Mouse (Mus musculus) urinary bladder, postnatal 0 days (tissue): ENCODE results near the gene Gcgr. TPM values are rescaled to one million over a fixed set of nuclear protein-coding genes. Genes with fewer than 3 reads are reported as not detected.

Source experiments
- polyA plus RNA-seq: library from polyadenylated mRNA; unstranded; fragments of >200 nt; fragmentation: Nextera tagmentation; extraction: Ambion mirVana; gene quantifications from 2 replicates; pipeline ENCODE4 v1.2.1, GENCODE M21; 2015

Gcgr gene
- 0.93 and 0.97 TPM in 2 replicates for polyA plus RNA-seq

GRCm38 (mm10) chr11:120530085-120530964 is at the start of gene Gcgr:
Gene Gcgr (plus strand): TSS chr11:120530699.

GRCm38 (mm10) chr11:120484265-120484981 is 46.1 kb upstream of the Gcgr start, which contains the start of gene Mrpl12:
Gene Mrpl12 (plus strand): TSS chr11:120484613.

GRCm38 (mm10) chr11:120491317-120492023 is 39.0 kb upstream of the Gcgr start, which contains the start of gene Slc25a10:
Gene Slc25a10 (plus strand): TSS chr11:120491840.

GRCm38 (mm10) chr11:120549168-120549945 is 18.9 kb downstream of the Gcgr start, which contains the start of gene Mcrip1:
Gene Mcrip1 (minus strand): TSS chr11:120549727.

GRCm38 (mm10) chr11:120550810-120551440 is 20.4 kb downstream of the Gcgr start, which contains the start of gene Ppp1r27:
Gene Ppp1r27 (minus strand): TSS chr11:120551132.

GRCm38 (mm10) chr11:120572752-120573584 is 42.5 kb downstream of the Gcgr start, which contains the start of gene P4hb:
Gene P4hb (minus strand): TSS chr11:120573253.

GRCm38 (mm10) chr11:120581490-120582267 is 51.2 kb downstream of the Gcgr start, which contains the start of gene Arhgdia:
Gene Arhgdia (minus strand): TSS chr11:120581624.

Other genes with a start within 250 kb of the Gcgr start
- 2,099 and 2,365 TPM in 2 replicates for gene Actg1, start 182.2 kb upstream of the Gcgr start, polyA plus RNA-seq
- 0.40 and 0.50 TPM in 2 replicates for gene Fscn2, start 169.2 kb upstream of the Gcgr start, polyA plus RNA-seq
- gene Faap100, start 151.9 kb upstream of the Gcgr start, polyA plus RNA-seq = 14.0 and 14.3 TPM in 2 replicates
- gene Nploc4, start 93.0 kb upstream of the Gcgr start, polyA plus RNA-seq = 16.9 and 18.8 TPM in 2 replicates
- not detected in 2 replicates for gene Tspan10, start 88.1 kb upstream of the Gcgr start, polyA plus RNA-seq
- not detected in 2 replicates for gene Pde6g, start 77.2 kb upstream of the Gcgr start, polyA plus RNA-seq
- gene Oxld1, start 72.6 kb upstream of the Gcgr start, polyA plus RNA-seq = 17.1 and 17.8 TPM in 2 replicates
- 13.1 and 15.9 TPM in 2 replicates for gene Ccdc137, start 72.6 kb upstream of the Gcgr start, polyA plus RNA-seq
- 29.6 and 31.2 TPM in 2 replicates for gene Arl16, start 63.1 kb upstream of the Gcgr start, polyA plus RNA-seq
- gene Mrpl12, start 46.1 kb upstream of the Gcgr start, polyA plus RNA-seq = 91.2 and 100 TPM in 2 replicates
- 34.6 and 38.5 TPM in 2 replicates for gene Slc25a10, start 38.9 kb upstream of the Gcgr start, polyA plus RNA-seq
- gene Mcrip1, start 19.0 kb downstream of the Gcgr start, polyA plus RNA-seq = 157 and 172 TPM in 2 replicates
- not detected in 2 replicates for gene Ppp1r27, start 20.4 kb downstream of the Gcgr start, polyA plus RNA-seq
- gene P4hb, start 42.6 kb downstream of the Gcgr start, polyA plus RNA-seq = 515 and 546 TPM in 2 replicates
- gene Arhgdia, start 50.9 kb downstream of the Gcgr start, polyA plus RNA-seq = 458 and 475 TPM in 2 replicates
- 162 and 194 TPM in 2 replicates for gene Alyref, start 67.7 kb downstream of the Gcgr start, polyA plus RNA-seq
- 165 and 166 TPM in 2 replicates for gene Anapc11, start 67.7 kb downstream of the Gcgr start, polyA plus RNA-seq
- gene Npb, start 77.8 kb downstream of the Gcgr start, polyA plus RNA-seq = 0.43 and 1.1 TPM in 2 replicates
- 72.3 and 111 TPM in 2 replicates for gene Pcyt2, start 87.2 kb downstream of the Gcgr start, polyA plus RNA-seq
- gene Sirt7, start 94.5 kb downstream of the Gcgr start, polyA plus RNA-seq = 24.9 and 25.5 TPM in 2 replicates
- gene Mafg, start 102.9 kb downstream of the Gcgr start, polyA plus RNA-seq = 19.3 and 22.6 TPM in 2 replicates
- gene Pycr1, start 113.1 kb downstream of the Gcgr start, polyA plus RNA-seq = 22.5 and 33.3 TPM in 2 replicates
- gene Myadml2, start 117.5 kb downstream of the Gcgr start, polyA plus RNA-seq = 0.28 TPM in 1 of 2 replicates, not detected in the other
- 2.6 and 4.4 TPM in 2 replicates for gene Notum, start 130.5 kb downstream of the Gcgr start, polyA plus RNA-seq
- gene Aspscr1, start 142.3 kb downstream of the Gcgr start, polyA plus RNA-seq = 72.0 and 79.9 TPM in 2 replicates
- 94.9 and 105 TPM in 2 replicates for gene Cenpx, start 183.0 kb downstream of the Gcgr start, polyA plus RNA-seq
- 21.2 and 22.0 TPM in 2 replicates for gene Lrrc45, start 183.2 kb downstream of the Gcgr start, polyA plus RNA-seq
- 10.7 and 14.6 TPM in 2 replicates for gene Rac3, start 190.8 kb downstream of the Gcgr start, polyA plus RNA-seq
- 31.5 and 35.7 TPM in 2 replicates for gene Dcxr, start 196.6 kb downstream of the Gcgr start, polyA plus RNA-seq
- gene Cbr2, start 201.4 kb downstream of the Gcgr start, polyA plus RNA-seq = 81.7 and 93.4 TPM in 2 replicates
- 1.5 and 2.2 TPM in 2 replicates for gene Hmga1b, start 232.1 kb downstream of the Gcgr start, polyA plus RNA-seq